Mouse (Mus musculus): ENCODE data around the gene Fermt3.
"Not testable (repeated sequence)": the region's sequence is repeated elsewhere in the genome, so short reads cannot be mapped to it uniquely, and the experiment has no call there.

The Fermt3 gene

GRCm38 (mm10) chr19:7019191-7019590 lies at the start of gene Fermt3:
Gene Fermt3 (minus strand): TSS chr19:7019469.
- DNase-seq (ENCODE audit: low read depth, low spot score), result no peak

GRCm38 (mm10) chr19:7068136-7068535 lies 48.9 kb upstream of the Fermt3 start:
- no peak for DNase-seq (ENCODE audit: low read depth, low spot score)

GRCm38 (mm10) chr19:7067344-7068050 lies 48.2 kb upstream of the Fermt3 start:
- DNase-seq (ENCODE audit: low read depth, low spot score), result no peak

- no peak for DNase-seq (ENCODE audit: low read depth, low spot score)
Observed at GRCm38 (mm10) chr19:7066828-7067342, 47.6 kb upstream of the Fermt3 start.

- no peak for DNase-seq (ENCODE audit: low read depth, low spot score)
Observed at GRCm38 (mm10) chr19:7066034-7066827, 47.0 kb upstream of the Fermt3 start.

- no peak for DNase-seq (ENCODE audit: low read depth, low spot score)
Observed at GRCm38 (mm10) chr19:7064571-7064970, 45.3 kb upstream of the Fermt3 start.

- DNase-seq (ENCODE audit: low read depth, low spot score), result no peak
Observed at GRCm38 (mm10) chr19:7062916-7063315, 43.6 kb upstream of the Fermt3 start.

GRCm38 (mm10) chr19:7062110-7062509 lies 42.8 kb upstream of the Fermt3 start:
- no peak for DNase-seq (ENCODE audit: low read depth, low spot score)

- no peak for DNase-seq (ENCODE audit: low read depth, low spot score)
Observed at GRCm38 (mm10) chr19:7058541-7058940, 39.3 kb upstream of the Fermt3 start.

- DNase-seq (ENCODE audit: low read depth, low spot score), result no peak
Observed at GRCm38 (mm10) chr19:7057722-7058207, 38.5 kb upstream of the Fermt3 start.

- no peak for DNase-seq (ENCODE audit: low read depth, low spot score)
Observed at GRCm38 (mm10) chr19:7057126-7057721, 38.0 kb upstream of the Fermt3 start.

- peak; percentile 57 for DNase-seq (ENCODE audit: low read depth, low spot score)
Observed at GRCm38 (mm10) chr19:7056248-7057087, 37.2 kb upstream of the Fermt3 start, which contains the start of gene Macrod1. Gene Macrod1 (plus strand): TSS chr19:7056810.

GRCm38 (mm10) chr19:7055173-7055572 lies 35.9 kb upstream of the Fermt3 start:
- DNase-seq (ENCODE audit: low read depth, low spot score), result no peak

GRCm38 (mm10) chr19:7054772-7055171 lies 35.5 kb upstream of the Fermt3 start:
- no peak for DNase-seq (ENCODE audit: low read depth, low spot score)

- not testable (repeated sequence) for DNase-seq (ENCODE audit: low read depth, low spot score)
Observed at GRCm38 (mm10) chr19:7053382-7053781, 34.1 kb upstream of the Fermt3 start.

- no peak for DNase-seq (ENCODE audit: low read depth, low spot score)
Observed at GRCm38 (mm10) chr19:7044706-7045105, 25.4 kb upstream of the Fermt3 start.

GRCm38 (mm10) chr19:7044279-7044678 lies 25.0 kb upstream of the Fermt3 start:
- no peak for DNase-seq (ENCODE audit: low read depth, low spot score)

GRCm38 (mm10) chr19:7041171-7041570 lies 21.9 kb upstream of the Fermt3 start:
- DNase-seq (ENCODE audit: low read depth, low spot score), result no peak

GRCm38 (mm10) chr19:7040637-7041130 lies 21.4 kb upstream of the Fermt3 start:
- DNase-seq (ENCODE audit: low read depth, low spot score), result no peak

- peak; percentile 100 for DNase-seq (ENCODE audit: low read depth, low spot score)
Observed at GRCm38 (mm10) chr19:7039841-7040636, 20.8 kb upstream of the Fermt3 start, which contains the start of gene Stip1. Gene Stip1 (minus strand): TSS chr19:7039967.
